Mouse (Mus musculus): ENCODE measurements around the gene AW011738.

DNA sequence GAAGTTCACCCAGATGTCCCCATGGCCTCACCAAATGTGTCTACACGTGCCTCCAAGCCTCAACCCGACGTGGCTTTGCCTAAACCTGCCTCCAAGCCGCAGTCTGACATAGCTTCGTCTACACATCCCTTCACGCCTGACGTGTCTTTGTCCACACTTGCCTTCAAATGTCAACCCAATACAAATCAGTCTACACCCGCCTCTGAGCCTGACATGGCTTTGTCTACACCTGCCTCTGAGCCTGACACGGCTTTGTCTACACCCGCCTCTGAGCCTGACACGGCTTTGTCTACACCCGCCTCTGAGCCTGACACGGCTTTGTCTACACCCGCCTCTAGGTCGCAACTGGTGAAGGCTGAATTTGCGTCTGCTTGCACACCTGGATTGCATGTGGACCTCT lies 14.7 kb downstream of the AW011738 start:
- TF ChIP-seq CTCF (IDR thresholded peaks at IDR 0.05; ENCODE audit: control insufficient read depth, insufficient read depth, low read length) (no peak), POLR2A (IDR thresholded peaks at IDR 0.05; ENCODE audit: borderline replicate concordance, control insufficient read depth, low read depth, low read length) (no peak)

Measured in bone marrow, adult 2 months (tissue).